In the genomic region with DNA sequence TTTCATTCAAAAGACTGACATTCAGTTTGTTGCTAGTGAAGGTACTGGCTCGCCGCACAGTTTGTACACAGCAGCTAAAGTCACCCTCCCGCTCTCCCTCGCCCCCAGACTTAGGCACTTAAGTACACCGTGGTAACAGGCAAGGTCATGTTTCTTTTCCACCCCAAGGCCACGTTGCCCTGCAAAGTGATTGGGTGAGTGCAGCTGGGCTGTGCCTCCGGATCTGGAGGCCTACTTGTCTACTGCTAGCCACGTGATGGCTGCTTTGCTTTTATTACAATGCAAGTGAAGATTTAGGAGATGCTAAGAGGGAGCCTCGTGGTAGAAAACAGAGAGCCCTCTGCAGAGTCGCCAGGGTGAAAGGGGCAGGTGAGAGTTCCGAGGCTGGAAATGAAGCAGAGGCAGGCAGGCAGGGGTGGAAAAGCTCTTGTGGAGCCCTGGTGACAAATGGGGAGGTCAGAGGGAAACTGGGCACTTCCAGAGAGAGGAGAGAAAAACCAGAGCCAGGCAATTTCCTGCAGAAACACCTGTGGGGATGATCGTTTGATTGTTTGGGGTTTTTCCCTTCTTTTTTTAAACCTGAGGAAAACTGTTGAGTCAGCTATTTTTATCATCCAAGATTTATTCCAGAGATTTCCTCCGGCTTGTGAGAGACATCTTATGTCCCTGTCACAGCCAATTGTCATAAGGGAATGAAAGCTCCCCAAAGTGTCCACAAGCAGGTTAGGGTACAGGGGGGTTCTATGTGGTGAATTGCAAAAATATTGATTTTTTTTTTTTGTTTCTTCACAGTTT, we compare ENCODE assay signal across 14 mouse cellular contexts.
DNase-seq lines count a peak whose midpoint lies in the region; ATAC-seq and TF ChIP-seq lines count a peak whose summit lies in the region.
"Had no signal": no experiment of that assay in that cellular context is flagged by ENCODE, and none has a peak within 500 bp of the region (broad histone marks: within the 10 kb centered on the region; RNA-seq: fewer than 3 reads in every experiment).

No protein-coding gene starts in this region.

- H3K36me3 ChIP-seq in heart, embryonic 13.5 days, result no peaks in the 10 kb centered on the region
- no peaks in the 10 kb centered on the region for H3K36me3 ChIP-seq in embryonic facial prominence, embryonic 11.5 days (replicated peaks; ENCODE audit: control insufficient read depth, insufficient read depth, low read depth, low read length)
- no peaks in the 10 kb centered on the region for H3K36me3 ChIP-seq in limb, embryonic 14.5 days (ENCODE audit: control insufficient read depth, insufficient read depth, low read length)

- no peak for TF ChIP-seq POLR2A in limb, embryonic 14.5 days (IDR thresholded peaks at IDR 0.05; ENCODE audit: borderline replicate concordance, extremely low read depth, insufficient read depth, insufficient read length)

- 0 out of 2 replicates have a peak, but pooled peaks cover 10% of the 10 kb centered on the region for H3K27me3 ChIP-seq in heart, embryonic 13.5 days (replicated peaks)
- no peaks in the 10 kb centered on the region; the same call in 1 of the 2 replicates for H3K27me3 ChIP-seq in embryonic facial prominence, embryonic 11.5 days (ENCODE audit: control insufficient read depth, insufficient read depth, low read length)
- H3K27me3 ChIP-seq in limb, embryonic 14.5 days (ENCODE audit: control insufficient read depth, insufficient read depth, low read length), result no peaks in the 10 kb centered on the region

- no peak for DNase-seq in heart, adult 8-10 months (ENCODE audit: low spot score)
- DNase-seq in ovary, adult 18-20 months (ENCODE audit: low spot score), result peak; percentile 42
- no peak for DNase-seq in ovary, postnatal 10 days (ENCODE audit: low spot score)
- DNase-seq in embryonic facial prominence, embryonic 11.5 days (ENCODE audit: low spot score), result peak; percentile 60
- DNase-seq in limb, embryonic 14.5 days (ENCODE audit: low spot score), result no peak
- no peak for DNase-seq in left cerebral cortex, adult 11 months (ENCODE audit: low spot score)
- DNase-seq in liver, result no peak
- DNase-seq: cerebellum, adult 11 months; gastrocnemius, postnatal 10 days; heart, postnatal 36 days; right cerebral cortex, adult 18-20 months had no signal

- H3K27ac ChIP-seq in heart, embryonic 13.5 days (replicated peaks), result peak overlapping the region; percentile 28; the same call in 1 of the 2 replicates
- no peak overlapping the region for H3K27ac ChIP-seq in embryonic facial prominence, embryonic 11.5 days (replicated peaks; ENCODE audit: low read depth, low read length)
- H3K27ac ChIP-seq in limb, embryonic 14.5 days (replicated peaks; ENCODE audit: low read depth, low read length), result no peak overlapping the region
- H3K27ac ChIP-seq: macrophage had no signal

- no peak for ATAC-seq in heart, embryonic 13.5 days (ENCODE audit: extremely low read depth, insufficient number of reproducible peaks, low FRiP score, low TSS enrichment)
- no peak for ATAC-seq in embryonic facial prominence, embryonic 11.5 days (replicated peaks; ENCODE audit: insufficient number of reproducible peaks, low FRiP score, low TSS enrichment, low read depth)
- ATAC-seq in limb, embryonic 14.5 days (ENCODE audit: low FRiP score, low read depth), result peak; percentile 42

- H3K9ac ChIP-seq in heart, embryonic 13.5 days, result 0 out of 2 replicates have a peak overlapping the region, but pooled peaks have one; percentile 19
- peak overlapping the region; percentile 11 for H3K9ac ChIP-seq in embryonic facial prominence, embryonic 11.5 days (replicated peaks; ENCODE audit: low read length)
- no peak overlapping the region for H3K9ac ChIP-seq in limb, embryonic 14.5 days (ENCODE audit: low read depth, low read length, severe bottlenecking)

- WGBS in heart, embryonic 13.5 days, result 27% methylated on average over 13 of the region's 13 CpGs
- 21% methylated on average over 13 of the region's 13 CpGs for WGBS in embryonic facial prominence, embryonic 11.5 days
- WGBS in limb, embryonic 14.5 days, result 12% methylated on average over 13 of the region's 13 CpGs

- H3K4me2 ChIP-seq in heart, embryonic 13.5 days, result peak overlapping the region; percentile 9; the same call in 1 of the 2 replicates
- H3K4me2 ChIP-seq in embryonic facial prominence, embryonic 11.5 days (ENCODE audit: low read depth, low read length), result no peak overlapping the region
- no peak overlapping the region for H3K4me2 ChIP-seq in limb, embryonic 14.5 days (replicated peaks; ENCODE audit: low read depth, low read length, severe bottlenecking)
- H3K4me2 ChIP-seq: liver, embryonic 11.5 days had no signal

- no peak overlapping the region for H3K4me3 ChIP-seq in heart, embryonic 13.5 days
- no peak overlapping the region for H3K4me3 ChIP-seq in embryonic facial prominence, embryonic 11.5 days (ENCODE audit: low read depth, low read length)
- no peak overlapping the region for H3K4me3 ChIP-seq in limb, embryonic 14.5 days (replicated peaks; ENCODE audit: low read length)

- no peaks in the 10 kb centered on the region for H3K9me3 ChIP-seq in heart, embryonic 13.5 days
- H3K9me3 ChIP-seq in embryonic facial prominence, embryonic 11.5 days (replicated peaks; ENCODE audit: control insufficient read depth, low read length), result no peaks in the 10 kb centered on the region; the same call in 1 of the 2 replicates
- H3K9me3 ChIP-seq in limb, embryonic 14.5 days (ENCODE audit: control insufficient read depth, low read length), result no peaks in the 10 kb centered on the region

- H3K4me1 ChIP-seq in heart, embryonic 13.5 days, result peaks cover 39% of the 10 kb centered on the region
- peaks cover 4% of the 10 kb centered on the region; the same call in 1 of the 2 replicates for H3K4me1 ChIP-seq in embryonic facial prominence, embryonic 11.5 days (ENCODE audit: control insufficient read depth, insufficient read depth, low read length)
- peaks cover 22% of the 10 kb centered on the region for H3K4me1 ChIP-seq in limb, embryonic 14.5 days (ENCODE audit: control insufficient read depth, insufficient read depth, low read length)

Comparison
In these comparisons a context has a peak if more than half of its experiments do, and no peak if none do; other contexts are left out.
1. DNase-seq: peak in ovary, adult 18-20 months (single experiment) and embryonic facial prominence, embryonic 11.5 days (single experiment); none in heart, adult 8-10 months (single experiment), ovary, postnatal 10 days (single experiment), limb, embryonic 14.5 days (single experiment), left cerebral cortex, adult 11 months (single experiment) and liver (single experiment).